Mouse (Mus musculus) CH12.LX (cell line): ENCODE results near the gene Fam173a.

ENCODE experiments used
- CTCF ChIP-seq, 2 experiments: IDR thresholded peaks in 1 of 2; conservative IDR thresholded peaks in 1 of 2; 2 replicates each; pipeline ENCODE4 v1.5.1; 2011 to 2012; ENCODE audit warnings: low read depth in 2 of 2, low read length in 2 of 2, improper control_type of control experiment in 1 of 2, inconsistent platforms in 1 of 2, mild to moderate bottlenecking in 1 of 2, moderate library complexity in 1 of 2
- EP300 ChIP-seq: IDR thresholded peaks from 2 replicates; pipeline ENCODE4 v1.6.1; 2011; ENCODE audit warnings: low read length, improper control_type of control experiment
- ETS1 ChIP-seq: conservative IDR thresholded peaks from 2 replicates; pipeline ENCODE4 v1.6.1; 2012; ENCODE audit warnings: low read depth, mild to moderate bottlenecking, inconsistent platforms, low read length, improper control_type of control experiment, moderate library complexity
- GABPA ChIP-seq: IDR thresholded peaks from 2 replicates; pipeline ENCODE4 v1.6.1; 2012; ENCODE audit warnings: low read depth, low read length, improper control_type of control experiment, inconsistent platforms; ENCODE audit not compliant: insufficient replicate concordance
- MAX ChIP-seq: IDR thresholded peaks from 2 replicates; pipeline ENCODE4 v1.6.1; 2011; ENCODE audit warnings: low read length, improper control_type of control experiment
- MAZ ChIP-seq: IDR thresholded peaks from 2 replicates; pipeline ENCODE4 v1.6.1; 2012; ENCODE audit warnings: low read depth, mild to moderate bottlenecking, inconsistent platforms, low read length, improper control_type of control experiment, moderate library complexity
- POLR2A ChIP-seq: IDR thresholded peaks from 2 replicates; pipeline ENCODE4 v1.6.1; 2011; ENCODE audit warnings: low read depth, mild to moderate bottlenecking, improper control_type of control experiment, low read length
- TBP ChIP-seq: conservative IDR thresholded peaks from 2 replicates; pipeline ENCODE4 v1.6.1; 2011; ENCODE audit warnings: low read depth, low read length, improper control_type of control experiment

- TF ChIP-seq POLR2A (no peak), CTCF (conservative IDR thresholded peaks at IDR 0.05 in 1 of 2, IDR thresholded peaks at IDR 0.05 in 1 of 2; ENCODE audit: low read depth in 2 of 2, low read length in 2 of 2) (peak in 1 of 2 experiments; percentile 50; a peak in 2 of 4 replicates), EP300 (no peak), ETS1 (no peak), TBP (no peak), MAX (no peak), MAZ (no peak), GABPA (no peak)
Observed at GRCm38 (mm10) chr17:25813471-25813870, 20.8 kb upstream of the Fam173a start.
